Mouse (Mus musculus) heart, postnatal 36 days (tissue): ENCODE measurements around the gene Chd2. TPM values are rescaled to one million over a fixed set of nuclear protein-coding genes. Genes with fewer than 3 reads are reported as not detected.

ENCODE experiments used
- DNase-seq, 2 experiments: peaks; one replicate each; pipeline ENCODE4 v3.0.0; 2021 to 2022
- intact Hi-C: fragments of 180-260 bp; cut with DNase I; formaldehyde crosslinking; loops from one replicate; pipeline ENCODE4 v1.15.1; 2025
- total RNA-seq, 2 experiments: library from RNA; stranded (reverse); gene quantifications; 2 replicates each; pipeline ENCODE4 v1.2.3; 2021

Chd2 gene
- total RNA-seq, 2 experiments from 2014 or later, result 49.0 to 52.1 TPM

- intact Hi-C loops, result loop anchor here (1.0 to 2.0 kb wide), 2 partner anchors 46 to 1022 kb away; no protein-coding TSS in a partner anchor
- peak; percentile 75 to 79 for DNase-seq
Measured at GRCm38 (mm10) chr7:73422223-73423113, 119.2 kb downstream of the Chd2 start.

- intact Hi-C loops, result loop anchor here (1.0 to 2.0 kb wide), 2 partner anchors 45 to 1021 kb away; no protein-coding TSS in a partner anchor
- DNase-seq, result no peak
Measured at GRCm38 (mm10) chr7:73421278-73422015, 120.2 kb downstream of the Chd2 start.

- intact Hi-C loops, result no loop called here
Measured at GRCm38 (mm10) chr7:73420827-73421226, 120.8 kb downstream of the Chd2 start.

GRCm38 (mm10) chr7:73419375-73419774 is 122.3 kb downstream of the Chd2 start:
- no peak for DNase-seq
- intact Hi-C loops, result no loop called here

More at GRCm38 (mm10) chr7:73420827-73421226, 120.8 kb downstream of the Chd2 start:
- DNase-seq, result no peak

- intact Hi-C loops, result no loop called here
- no peak for DNase-seq
Measured at GRCm38 (mm10) chr7:73414192-73414591, 127.4 kb downstream of the Chd2 start.

DNA sequence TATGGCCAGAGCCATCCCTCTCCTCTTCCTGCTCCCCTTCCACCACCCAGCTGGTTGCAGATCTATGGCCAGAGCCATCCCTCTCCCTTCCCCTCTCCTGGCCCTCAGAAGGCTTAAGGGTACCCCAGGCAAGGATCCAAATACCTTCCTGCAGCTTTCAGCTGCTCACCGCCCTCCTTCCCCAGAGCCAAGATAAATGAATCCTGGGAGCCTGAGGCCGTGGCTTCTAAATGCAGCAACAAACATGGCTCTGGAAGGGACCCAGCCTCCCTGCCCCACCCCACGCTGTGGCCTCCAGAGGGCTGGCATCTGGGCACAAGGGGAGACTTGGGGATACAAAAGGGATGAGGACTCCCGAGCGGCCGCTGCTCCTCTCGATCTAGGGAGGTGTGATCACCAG is 129.2 kb downstream of the Chd2 start:
- peak in 1 of 2 experiments; percentile 42 for DNase-seq
- intact Hi-C loops, result no loop called here

- DNase-seq, result no peak
- intact Hi-C loops, result no loop called here
Measured at GRCm38 (mm10) chr7:73411986-73412385, 129.6 kb downstream of the Chd2 start.

GRCm38 (mm10) chr7:73411523-73411922 is 130.1 kb downstream of the Chd2 start:
- intact Hi-C loops, result no loop called here
- DNase-seq, result no peak

GRCm38 (mm10) chr7:73405550-73405949 is 136.1 kb downstream of the Chd2 start:
- intact Hi-C loops, result no loop called here
- DNase-seq, result no peak

GRCm38 (mm10) chr7:73403538-73403937 is 138.1 kb downstream of the Chd2 start:
- DNase-seq, result no peak

DNA sequence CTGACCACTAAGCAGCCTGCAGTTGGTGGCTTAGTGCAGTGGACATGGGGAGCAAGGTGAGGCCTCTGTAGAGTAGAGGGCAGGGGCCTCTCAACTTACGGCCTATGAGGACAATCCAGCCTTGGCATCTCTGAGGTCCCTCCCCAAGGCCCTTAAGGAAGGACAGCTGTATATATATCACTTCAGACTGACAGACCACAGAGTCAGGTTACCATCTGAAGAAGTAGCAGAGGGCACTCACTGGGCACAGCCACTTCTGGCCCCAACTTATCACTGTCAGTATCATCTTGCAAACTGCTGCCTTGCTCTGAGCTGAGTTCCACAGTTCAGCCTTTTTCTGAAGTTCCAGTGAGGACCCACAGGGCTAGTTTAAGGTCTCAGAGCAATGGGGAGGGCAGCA is 139.0 kb downstream of the Chd2 start:
- intact Hi-C loops, result no loop called here
- DNase-seq, result no peak

More at GRCm38 (mm10) chr7:73403538-73403937, 138.1 kb downstream of the Chd2 start:
- intact Hi-C loops, result no loop called here

DNA sequence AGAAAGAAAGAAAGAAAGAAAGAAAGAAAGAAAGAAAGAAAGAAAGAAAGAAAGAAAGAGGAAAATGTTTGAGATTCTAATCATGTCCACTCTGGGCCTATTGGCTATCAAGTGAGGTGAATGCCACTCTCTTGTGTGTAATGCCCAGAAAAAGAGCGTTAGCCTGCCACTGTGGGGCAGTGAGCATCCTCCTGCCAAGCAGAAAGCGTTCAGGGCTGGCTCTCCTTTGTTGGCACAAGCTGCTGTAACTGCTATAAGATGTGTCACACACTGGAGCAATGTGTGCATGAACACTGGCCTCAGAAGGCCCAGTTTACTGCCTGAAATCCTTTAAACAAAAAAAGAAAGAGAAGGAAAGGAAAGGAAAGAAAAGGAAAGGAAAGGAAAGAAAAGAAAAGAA is 139.5 kb downstream of the Chd2 start:
- no peak for DNase-seq
- intact Hi-C loops, result no loop called here

DNA sequence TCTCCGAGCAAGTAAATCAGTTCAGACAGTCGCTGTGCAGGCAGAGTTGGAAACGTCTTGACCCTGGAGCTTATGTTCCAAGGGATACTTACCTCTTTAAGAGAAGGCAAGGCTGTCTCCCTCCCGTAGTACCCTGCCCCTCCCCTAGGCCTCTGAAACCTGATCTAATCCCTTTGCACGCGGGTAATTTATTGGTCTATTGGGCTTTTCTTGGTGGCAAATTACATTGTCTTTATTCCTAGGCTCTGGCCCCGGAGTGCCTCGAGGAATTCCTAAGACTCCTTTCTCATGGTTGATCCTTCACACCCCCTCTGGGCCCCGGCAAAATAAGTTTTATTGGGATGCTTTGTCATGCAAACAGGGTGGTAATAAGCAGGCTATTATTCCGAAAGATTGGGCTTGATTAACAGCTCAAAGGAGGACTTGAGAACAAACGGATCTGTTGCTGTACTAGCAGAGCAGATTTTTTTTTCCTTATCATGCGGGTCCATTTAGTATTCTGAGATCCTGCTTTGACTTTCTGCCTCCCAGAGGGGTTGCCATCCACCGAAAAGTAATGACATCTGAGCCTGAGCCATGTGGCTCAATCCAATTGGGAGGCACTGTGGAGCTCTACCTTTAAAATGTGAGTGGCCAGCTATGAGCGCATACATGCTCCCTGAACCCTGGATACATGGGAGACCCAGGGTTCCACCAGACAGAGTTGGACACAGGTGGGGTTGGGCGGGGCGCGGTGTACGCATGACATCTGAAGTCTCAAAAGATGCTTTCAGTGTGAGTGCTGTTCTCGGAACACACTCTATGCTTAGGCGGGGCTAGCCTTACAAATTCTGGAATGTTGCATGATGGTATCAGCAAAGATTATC is 141.3 kb downstream of the Chd2 start:
- intact Hi-C loops, result no loop called here
- DNase-seq, result no peak

- intact Hi-C loops, result loop anchor here (1.0 to 5.0 kb wide), 3 partner anchors 23 to 999 kb away; no protein-coding TSS in a partner anchor
- peak; percentile 78 to 80 for DNase-seq
Measured at GRCm38 (mm10) chr7:73399501-73400044, 142.1 kb downstream of the Chd2 start.

DNA sequence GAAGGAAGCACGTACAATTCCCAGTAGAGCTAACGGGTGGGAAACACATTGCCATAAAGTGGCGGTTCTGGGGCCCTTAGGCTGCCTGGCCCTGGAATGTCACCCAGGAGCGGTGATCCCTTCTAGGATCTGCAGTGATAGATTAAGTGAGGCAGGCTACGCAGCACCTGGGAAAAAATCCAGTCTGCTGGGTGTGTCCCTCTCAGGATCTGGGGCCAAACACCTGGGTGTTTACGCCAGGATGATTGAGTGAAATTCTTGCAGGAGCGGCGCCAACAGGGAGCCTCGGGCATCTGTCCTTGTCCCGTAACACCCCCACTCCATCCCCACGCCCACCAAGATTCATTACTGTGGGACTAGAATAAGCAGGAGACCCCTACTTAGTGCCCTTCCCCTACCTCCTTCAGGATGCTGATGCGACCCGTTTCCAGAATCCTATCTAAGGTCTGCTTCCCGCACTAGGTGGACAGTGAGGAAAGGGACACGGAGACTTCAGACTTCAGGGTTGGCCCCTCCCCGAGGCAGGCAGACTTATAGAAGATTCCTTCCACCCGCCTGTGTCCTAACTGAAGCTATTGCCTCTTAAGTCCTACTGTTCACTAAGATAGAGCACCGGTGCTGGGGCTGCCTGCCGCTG is 142.7 kb downstream of the Chd2 start:
- intact Hi-C loops, result loop anchor here (1.0 to 5.0 kb wide), 3 partner anchors 23 to 998 kb away; no protein-coding TSS in a partner anchor
- no peak for DNase-seq

- intact Hi-C loops, result loop anchor here (2.0 to 5.0 kb wide), 2 partner anchors 261 to 998 kb away; no protein-coding TSS in a partner anchor
- DNase-seq, result peak; percentile 68 to 72
Measured at GRCm38 (mm10) chr7:73398319-73398718, 143.3 kb downstream of the Chd2 start.

GRCm38 (mm10) chr7:73394013-73394409 is 147.6 kb downstream of the Chd2 start:
- intact Hi-C loops, result no loop called here
- DNase-seq, result no peak

- DNase-seq, result no peak
- intact Hi-C loops, result no loop called here
Measured at GRCm38 (mm10) chr7:73393307-73394012, 148.2 kb downstream of the Chd2 start.

DNA sequence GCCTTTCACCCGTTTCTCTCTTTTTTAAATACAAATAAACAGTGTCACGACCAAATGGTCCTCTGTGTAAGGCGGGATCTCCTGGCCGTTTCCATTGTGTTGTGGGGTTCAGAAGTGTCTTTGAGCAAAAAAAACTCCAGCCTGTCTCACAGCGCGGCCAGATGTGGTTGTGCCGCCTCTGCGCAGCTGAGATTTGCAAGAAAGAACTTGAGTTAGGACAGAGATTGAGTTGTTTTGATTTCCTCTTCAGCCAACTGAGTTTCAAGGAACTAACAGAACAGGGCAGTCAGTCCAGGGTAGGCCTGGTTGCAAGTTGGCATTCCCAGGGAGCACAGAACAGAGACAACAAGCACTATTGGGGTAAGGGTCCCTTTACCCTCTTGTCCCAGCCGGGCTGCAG is 149.3 kb downstream of the Chd2 start:
- DNase-seq, result no peak
- intact Hi-C loops, result no loop called here
